Mouse (Mus musculus): ENCODE data around the gene Cir1. TPM values are rescaled to one million over a fixed set of nuclear protein-coding genes. Genes with fewer than 3 reads are reported as not detected.

Cir1 gene
- polyA plus RNA-seq (2015; fragmentation: Nextera tagmentation; extraction: Ambion mirVana): 37.8 and 48.7 TPM in 2 replicates

DNA sequence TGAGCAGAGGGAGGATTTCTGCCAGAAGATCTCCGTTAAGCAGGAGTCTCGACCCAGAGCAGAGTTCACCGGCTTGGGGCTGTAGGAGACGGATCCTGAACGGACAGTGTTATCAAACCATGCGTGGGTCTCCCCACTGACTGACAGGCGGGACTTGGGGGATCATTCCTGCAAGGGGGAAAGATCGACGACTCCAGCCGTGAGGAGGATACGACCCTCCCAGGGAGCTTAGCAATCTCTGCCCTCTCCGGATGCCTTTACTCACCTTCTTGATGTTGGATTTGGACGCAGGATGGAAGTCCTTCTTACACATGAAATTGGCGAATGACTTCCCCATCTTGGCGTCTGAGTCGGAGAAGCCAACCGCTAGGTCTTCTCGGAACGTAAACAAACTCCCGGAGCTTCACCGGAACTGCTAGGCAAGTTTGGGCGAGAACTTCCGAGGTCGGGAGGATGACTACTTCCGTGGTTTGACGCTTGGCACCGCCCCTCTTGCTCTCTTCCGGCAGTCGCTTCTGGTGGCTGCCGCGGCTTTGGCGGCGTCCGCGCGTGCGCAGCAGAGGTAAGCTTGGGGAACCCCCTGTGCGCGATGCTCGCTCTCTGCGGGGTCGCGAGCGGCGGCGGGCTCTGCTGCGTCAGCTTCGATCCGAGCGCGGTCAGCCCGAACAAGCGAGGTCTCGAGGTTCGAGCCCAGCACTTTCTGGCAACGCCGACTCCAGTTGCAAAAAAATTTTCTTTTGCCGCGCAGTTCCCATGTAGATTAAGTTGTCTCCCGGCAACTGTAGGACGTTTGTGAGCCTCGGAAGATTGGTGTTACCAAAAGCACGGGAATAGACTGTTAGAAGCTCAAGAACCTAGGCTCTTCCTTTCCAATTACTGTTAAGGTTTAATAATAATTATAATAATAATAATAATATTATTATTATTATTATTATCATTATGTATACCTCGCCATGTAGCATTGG lies at the start of gene Cir1, which contains the start of gene Scrn3:
Gene Cir1 (minus strand): TSS at position 550 of the 965 bp plus-strand sequence.
Gene Scrn3 (plus strand): TSS at position 450 of the 965 bp plus-strand sequence.

GRCm38 (mm10) chr2:73271459-73272161 lies 40.9 kb downstream of the Cir1 start, which contains the start of gene Sp9:
TSS of gene Sp9 (plus strand) at chr2:73271925.

Other genes with a start within 250 kb of the Cir1 start
- gene Ola1, start 93.8 kb downstream of the Cir1 start, polyA plus RNA-seq (2015; fragmentation: Nextera tagmentation; extraction: Ambion mirVana): 35.9 and 42.9 TPM in 2 replicates
- not detected in 2 replicates for gene Sp9, start 40.8 kb downstream of the Cir1 start, polyA plus RNA-seq (2015; fragmentation: Nextera tagmentation; extraction: Ambion mirVana)
- 12.0 and 21.3 TPM in 2 replicates for gene Scrn3, start 100 bp downstream of the Cir1 start, polyA plus RNA-seq (2015; fragmentation: Nextera tagmentation; extraction: Ambion mirVana)
- gene Gpr155, start 73.9 kb upstream of the Cir1 start, polyA plus RNA-seq (2015; fragmentation: Nextera tagmentation; extraction: Ambion mirVana): 6.0 and 7.2 TPM in 2 replicates
- gene Wipf1, start 217.0 kb upstream of the Cir1 start, polyA plus RNA-seq (2015; fragmentation: Nextera tagmentation; extraction: Ambion mirVana): 7.3 and 7.9 TPM in 2 replicates